Mouse (Mus musculus) testis, postnatal 10 days (tissue): ENCODE data around the gene Foxr1.
"Not testable (repeated sequence)": the region's sequence is repeated elsewhere in the genome, so short reads cannot be mapped to it uniquely, and the experiment has no call there.

Experiments
- DNase-seq: peaks from one replicate; pipeline ENCODE4 v3.0.0; 2021; ENCODE audit warnings: low spot score

Foxr1 gene

DNA sequence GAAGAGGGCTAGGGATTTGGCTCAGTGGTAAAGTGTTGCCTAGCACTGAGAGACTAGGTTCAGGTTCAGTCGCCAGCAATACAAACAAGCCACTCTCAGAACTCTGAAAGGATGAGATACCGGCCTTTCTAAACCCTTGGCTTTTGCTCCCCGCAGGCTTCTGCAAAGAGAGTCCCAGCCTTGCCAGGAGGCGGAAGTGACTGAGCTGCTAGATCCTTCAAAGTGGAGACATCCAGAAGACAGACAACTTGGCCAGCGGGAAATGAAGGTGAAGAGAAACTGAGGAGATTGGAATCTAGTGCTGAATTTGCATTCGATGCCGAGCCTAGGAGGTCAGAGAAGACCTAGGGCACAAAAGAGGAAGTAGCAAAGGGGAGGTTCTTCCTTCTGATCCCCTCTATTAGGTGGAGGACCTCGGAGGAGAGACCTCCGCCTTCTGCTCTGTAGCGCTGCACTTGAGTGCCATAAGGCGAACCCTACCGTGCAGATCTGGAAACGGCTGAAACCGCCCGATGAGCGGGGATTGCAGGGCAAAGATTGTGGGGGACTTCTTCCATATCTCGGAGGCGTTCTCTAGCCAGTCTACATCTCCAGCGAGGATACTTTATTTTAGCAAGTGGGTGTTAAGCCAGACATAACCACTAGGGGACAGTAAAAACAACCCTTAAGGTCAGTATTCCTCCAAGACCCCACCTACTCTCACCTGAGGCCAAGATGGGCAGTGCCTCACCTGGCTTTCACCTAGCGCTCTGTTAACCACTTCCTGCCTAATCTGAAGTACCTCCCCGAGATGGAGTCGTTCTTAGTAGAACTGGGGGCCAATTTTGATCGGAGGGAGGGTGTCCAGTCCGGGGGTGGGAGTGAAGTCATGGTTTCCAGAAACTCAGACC, 36.6 kb upstream of the Foxr1 start:
- no peak for DNase-seq

DNA sequence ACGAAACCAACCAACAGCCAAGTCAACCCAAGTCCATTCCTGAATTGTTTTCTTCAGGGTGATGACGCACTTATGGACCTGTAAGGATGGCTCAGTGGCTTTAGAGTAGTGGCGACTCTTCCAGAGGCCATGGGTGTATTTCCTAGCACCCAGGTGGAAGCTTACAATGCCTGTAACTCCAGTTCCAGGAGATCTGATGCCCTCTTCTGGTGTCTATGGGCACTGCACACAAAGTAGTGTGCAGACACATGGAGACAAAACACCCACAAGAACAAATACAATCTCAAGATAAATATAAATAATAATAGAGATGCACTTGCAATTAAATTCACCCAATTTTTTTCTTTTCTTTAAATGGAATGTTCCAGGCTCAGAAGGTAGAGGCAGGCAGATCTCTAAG, 35.0 kb upstream of the Foxr1 start:
- no peak for DNase-seq

DNA sequence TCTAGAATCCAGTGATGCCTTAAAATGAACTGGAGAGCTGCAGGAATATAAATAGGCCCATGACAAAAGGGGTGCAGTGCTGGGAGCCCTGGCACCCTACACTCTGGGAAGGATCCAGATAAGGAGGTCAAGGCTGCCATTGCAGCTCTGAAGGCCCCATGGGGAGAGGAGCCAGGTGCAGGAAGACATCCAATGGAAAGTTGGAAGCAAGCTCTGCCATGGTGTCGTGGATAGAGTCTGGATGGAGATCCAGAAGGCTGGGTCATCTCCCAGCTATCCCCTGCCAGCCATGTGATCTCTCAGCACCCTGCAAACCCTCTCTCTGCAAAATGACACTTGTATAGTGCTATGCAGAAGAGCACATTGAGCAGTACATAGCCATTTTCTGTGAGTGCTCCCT, 33.4 kb upstream of the Foxr1 start:
- DNase-seq: no peak

DNA sequence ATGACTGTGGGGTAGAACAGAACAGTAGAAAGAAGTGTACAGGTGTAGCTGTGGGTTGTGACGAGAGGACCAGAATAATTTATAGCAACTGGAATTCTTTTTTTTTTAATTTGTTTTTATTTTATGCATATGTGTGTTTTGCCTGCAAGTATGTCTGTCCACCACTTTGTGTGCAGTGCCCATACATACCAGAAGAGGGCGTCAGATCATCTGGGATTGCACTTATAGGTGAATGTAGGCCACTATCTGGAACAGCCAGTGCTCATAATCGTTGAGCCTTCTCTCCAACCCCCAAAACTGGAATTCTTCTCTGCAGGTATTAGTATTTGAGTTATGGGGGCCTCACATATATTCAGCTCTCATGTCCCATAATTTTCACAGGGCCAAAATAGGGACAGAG, 32.2 kb upstream of the Foxr1 start:
- DNase-seq: no peak

DNA sequence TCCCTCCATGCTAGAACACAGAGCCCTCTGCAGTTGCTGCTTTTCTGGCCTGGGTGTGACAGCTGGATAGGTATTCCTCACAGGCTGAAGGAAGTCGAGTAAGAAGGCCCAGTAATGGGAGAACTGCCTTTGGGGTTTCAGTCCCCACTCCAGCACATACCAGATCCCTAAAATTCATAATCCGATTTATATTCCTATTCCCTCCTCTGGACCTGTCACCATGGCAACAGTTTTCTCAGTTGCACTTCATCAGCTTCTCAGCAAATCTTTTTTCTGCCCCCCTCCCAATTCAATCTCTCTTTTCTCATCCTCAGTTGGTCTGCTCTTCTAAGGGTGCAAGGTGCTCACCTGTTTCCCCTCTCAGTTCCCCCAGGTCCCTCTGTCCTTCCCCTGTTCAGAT, 27.9 kb upstream of the Foxr1 start:
- no peak for DNase-seq

DNA sequence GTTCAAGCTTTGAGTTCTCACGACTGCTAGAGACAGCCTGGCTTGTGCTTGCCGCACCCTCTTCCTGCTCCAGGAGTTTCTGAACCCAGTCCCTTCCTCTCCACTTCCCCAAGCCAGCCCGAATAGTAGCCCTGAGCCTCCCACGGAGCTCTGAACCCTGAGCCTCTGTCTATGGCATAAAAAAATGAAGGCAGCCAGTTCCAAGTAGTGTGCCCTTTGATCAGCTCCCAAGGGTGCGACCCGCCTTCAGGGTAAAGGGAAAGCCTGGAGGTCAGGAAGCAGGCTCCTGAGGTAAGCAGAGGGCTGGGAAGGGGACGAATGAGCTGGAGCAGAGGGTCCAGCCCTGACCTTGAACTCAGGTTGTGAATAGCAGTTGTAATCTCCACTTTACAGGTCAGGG, 27.3 kb upstream of the Foxr1 start:
- no peak for DNase-seq

DNA sequence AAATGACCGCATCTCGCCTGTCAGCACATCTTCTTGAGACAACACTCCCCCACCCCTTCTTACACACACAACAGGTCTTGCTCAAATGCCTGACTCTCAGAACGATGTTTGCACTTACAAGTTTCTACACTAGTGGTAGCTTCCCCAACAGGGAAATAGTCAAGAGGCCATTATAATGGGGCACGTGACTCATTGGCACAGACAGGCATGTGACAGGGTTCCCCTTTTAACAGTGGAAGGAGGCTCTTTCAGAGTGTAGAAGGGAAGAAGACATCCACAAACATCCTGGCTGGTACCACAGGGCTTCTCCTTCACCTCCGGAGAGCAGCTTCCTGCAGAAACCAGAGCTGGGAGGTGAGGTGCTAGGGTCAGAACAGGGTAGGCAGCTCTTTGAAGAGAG, 21.0 kb upstream of the Foxr1 start:
- no peak for DNase-seq

DNA sequence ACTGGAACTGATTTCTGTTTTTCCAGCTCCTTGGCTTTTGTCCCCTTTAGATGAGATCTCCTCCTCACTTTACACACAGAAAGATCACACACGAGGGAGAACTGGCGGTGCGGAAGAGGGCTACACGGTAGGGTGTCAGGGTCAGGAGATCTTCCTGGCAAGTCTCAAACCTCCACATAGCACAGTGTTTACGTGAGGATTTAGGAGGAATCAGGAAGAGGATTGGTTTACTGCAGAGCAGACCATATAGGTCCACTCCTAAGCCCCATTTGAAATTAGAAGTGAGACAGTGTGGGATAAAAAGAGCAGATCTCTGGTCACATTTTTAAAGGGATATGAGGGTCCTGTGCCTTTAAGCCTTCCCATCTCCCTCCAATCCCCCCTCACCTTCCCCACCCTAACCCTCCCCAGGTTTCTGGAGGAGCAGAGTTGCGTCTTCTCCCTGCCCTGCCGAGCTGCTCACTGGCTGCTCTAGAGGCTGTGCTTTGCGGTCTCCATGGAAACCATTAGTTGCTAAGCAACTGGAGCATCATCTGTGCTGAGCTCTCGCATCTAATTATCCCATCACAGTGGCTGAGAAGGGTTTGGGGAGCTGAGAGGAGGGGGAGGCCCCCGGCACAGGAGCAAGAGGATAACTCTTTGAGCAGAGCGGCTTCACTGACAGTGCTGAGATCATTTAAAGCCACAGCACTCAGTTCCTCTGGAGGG, 16.3 kb upstream of the Foxr1 start:
- no peak for DNase-seq

DNA sequence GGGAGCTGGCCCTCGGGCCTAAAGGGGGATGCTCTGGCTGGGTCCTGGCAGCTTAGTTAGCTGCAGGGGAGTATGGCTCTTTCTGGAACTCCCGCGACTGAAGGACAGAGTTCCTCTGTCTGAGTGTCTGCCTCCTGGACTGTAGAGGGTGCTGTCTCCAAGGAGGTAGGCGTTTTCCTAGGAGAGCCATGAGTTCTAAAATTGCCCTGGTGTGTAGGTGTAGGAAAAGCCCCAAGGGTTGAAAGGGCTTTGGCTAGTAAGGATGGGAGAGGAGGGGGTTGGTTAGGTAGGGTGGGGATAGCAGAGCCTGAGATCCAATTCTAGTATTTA, 13.9 kb upstream of the Foxr1 start, which contains the start of gene Upk2:
Gene Upk2 (minus strand): TSS at position 86 of the 330 bp plus-strand sequence.
- DNase-seq: no peak

DNA sequence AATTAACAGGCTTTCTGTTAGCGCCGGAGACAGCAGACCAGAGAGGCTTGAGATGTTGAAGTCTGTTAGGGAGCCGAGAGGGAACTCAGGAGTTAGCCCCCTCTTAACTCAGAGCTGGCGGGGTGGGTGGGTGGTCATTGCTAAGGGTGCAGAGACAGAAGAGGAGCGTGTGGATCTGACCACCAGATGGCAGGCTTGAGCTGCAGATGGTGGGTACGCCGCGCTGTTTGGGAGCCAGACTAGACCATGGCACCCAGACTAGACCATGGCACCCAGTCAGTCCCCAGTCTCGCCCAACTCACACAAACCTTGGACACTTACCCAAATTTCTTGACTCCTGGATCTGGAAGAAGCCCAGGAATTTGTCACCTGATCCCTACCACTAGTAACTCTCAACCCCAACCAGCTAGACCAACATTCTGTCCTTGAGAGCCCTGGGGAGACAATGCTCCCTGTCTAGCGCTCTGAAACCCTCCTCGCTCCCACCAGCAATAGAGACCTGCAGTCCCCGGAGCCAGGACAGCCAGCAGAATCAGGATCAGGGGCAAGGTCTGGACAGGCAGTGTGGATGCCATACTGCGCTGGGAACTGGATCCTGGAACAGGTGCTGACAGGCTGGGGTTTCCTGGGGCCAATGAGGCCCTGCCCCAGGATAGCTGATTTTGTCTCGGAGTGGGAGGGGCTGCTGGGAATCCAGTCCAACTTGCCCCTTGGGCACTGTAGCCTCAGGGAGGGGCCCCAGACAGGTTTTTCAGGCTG, 13.4 kb upstream of the Foxr1 start:
- DNase-seq: peak; percentile 94

DNA sequence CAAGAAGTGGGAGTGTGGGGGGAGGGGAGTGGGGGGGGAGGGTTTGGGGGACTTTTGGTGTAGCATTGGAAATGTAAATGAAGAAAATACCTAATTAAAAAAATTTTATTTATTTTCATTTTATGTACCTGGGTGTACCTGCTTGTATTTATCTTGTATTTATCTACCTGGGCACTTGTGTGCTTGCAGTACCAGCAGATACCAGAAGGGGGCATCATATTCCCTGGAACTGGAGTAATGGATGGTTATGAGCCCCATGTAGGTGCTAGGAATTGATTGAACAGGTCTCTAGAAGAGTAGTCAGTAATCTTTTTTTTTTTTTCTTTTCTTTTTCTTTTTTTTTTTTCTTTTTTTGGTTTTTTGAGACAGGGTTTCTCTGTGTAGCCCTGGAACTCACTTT, 9.5 kb upstream of the Foxr1 start:
- no peak for DNase-seq

DNA sequence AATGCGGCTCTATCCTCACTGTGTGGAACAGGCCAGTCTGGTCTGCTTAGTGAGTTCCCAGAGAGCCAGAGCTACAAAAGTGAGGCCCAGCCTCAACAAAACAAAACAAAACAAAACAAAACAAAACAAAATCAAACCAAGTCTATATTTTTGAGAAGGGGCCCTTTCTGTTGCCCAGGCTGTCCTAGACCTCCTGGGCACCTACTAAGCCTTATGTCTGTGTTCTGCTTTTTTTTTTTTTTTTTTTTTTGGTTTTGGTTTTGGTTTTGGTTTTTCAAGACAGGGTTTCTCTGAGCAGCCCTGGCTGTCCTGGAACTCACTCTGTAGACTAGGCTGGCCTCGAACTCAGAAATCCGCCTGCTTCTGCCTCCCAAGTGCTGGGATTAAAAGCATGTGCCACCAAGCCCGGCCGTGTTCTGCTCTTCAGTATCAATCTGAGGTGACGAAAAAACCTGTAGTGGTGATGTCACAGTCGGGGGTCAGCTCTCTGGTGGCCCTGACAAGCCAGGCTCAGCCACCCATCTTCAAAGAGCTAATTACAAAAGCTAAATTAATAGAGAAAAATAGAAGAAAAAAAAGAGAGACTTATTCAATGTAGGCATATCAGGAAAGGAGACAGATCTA, 3.6 kb upstream of the Foxr1 start:
- not testable (repeated sequence) for DNase-seq

DNA sequence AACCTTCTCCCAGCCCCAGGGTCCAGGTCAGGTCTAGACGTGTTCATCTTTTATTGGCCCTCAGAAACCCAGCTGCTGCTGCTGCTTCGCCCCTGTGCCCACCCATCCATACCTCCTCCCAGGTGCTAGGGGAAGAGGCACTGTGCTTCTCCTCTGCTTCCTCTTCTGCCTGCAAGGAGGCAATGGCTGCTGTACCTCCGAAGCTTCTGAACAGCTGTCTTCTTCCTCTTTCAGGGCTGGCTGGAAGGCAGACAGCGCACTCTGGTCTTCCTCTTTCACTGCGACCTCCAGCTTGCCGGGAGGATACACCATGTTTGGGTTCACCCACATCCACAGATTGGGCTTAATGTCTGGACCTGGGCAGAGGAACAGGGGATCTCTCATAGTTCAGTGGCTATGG, 5.2 kb downstream of the Foxr1 start:
- no peak for DNase-seq

DNA sequence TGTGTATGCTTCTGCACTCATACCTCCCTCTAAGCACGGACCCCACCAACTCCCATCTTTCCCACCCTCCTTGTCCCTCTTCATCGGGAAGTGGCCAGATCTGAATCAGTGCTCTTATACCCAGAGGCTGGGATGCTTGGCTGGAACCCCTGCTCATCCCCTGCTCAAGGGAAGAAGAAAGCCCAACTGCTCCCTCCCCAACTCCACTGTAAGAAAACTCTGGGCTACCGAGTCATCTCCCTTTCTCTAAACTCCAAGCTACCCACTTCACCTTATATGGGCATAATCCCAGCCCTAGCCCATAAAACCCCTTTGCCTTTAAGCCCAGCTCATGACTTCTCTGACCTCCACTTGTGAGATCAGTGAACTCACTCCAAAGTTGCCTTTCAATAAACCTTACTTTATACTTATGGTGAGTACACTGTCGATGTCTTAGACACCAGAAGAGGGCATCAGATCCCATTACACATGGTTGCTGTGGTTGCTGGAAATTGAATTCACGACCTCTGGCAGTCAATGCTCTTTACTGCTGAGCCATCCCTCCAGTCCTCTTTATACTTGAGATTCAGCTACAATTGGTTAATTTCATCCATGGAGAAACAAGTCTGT, 8.3 kb downstream of the Foxr1 start:
- DNase-seq: no peak

DNA sequence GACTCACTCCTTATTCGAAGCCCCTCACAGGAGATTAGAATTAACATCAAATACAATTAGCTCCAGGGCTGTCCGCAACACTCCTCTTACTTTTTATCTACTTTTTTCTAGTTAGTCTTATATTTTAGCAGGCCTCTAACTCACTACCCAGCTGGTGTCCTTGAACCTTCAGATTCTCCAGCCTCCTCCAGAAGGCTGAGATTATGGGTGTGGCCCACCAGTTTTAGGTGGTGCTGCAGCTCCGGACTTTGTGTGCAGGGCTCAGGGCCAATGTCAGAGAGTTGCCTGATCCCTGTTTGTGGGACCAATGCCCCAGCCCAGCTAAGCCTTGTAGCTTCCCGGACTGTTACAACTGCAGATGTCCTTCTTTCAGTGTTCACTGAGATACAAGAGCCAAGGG, 17.4 kb downstream of the Foxr1 start:
- DNase-seq: no peak

DNA sequence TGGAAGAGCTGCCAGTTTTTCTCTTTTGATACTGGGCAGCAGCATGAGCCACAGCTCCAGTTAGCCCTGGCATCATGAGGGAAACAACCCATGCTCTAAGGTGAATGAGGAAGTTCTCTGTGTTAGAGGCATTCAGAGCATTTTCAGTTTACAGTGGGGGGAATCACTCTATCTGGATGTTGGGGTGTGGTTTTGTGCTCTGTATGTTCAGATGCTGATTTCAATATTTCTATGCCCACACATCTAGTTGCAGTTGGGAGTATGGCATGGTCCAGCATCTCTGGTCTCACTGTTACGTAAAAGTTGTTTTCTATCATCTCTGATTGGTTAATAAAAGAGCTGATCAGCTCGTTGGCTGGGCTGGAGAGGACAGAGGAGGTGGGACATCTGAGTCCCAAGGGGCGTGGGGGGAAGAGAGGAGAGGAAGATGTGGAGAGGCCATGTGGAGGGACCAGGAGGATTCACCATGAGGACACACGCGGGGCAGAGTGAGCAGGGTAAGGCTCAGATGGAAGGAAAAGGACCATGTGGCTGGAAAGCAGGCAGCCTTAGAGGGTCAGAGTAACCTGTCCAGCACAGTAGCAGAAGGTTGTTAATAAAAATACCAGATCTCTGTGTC, 20.5 kb downstream of the Foxr1 start:
- DNase-seq: no peak

DNA sequence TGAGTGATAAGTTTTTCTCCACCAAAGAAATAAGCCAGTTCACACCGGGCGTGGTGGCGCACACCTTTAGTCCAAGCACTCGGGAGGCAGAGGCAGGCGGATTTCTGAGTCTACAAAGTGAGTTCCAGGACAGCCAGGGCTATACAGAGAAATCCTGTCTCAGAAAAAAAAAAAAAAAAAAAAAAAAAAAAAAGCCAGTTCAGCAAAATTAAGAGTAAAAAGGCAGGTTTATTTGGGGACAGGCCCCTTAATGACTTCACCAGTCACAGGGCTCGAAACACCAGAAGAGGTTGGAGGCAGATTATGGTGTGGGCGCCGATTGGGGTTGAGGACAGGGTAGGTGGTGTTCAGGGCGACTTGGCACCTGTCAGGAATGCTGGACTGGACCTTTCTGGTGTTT, 21.2 kb downstream of the Foxr1 start:
- not testable (repeated sequence) for DNase-seq

DNA sequence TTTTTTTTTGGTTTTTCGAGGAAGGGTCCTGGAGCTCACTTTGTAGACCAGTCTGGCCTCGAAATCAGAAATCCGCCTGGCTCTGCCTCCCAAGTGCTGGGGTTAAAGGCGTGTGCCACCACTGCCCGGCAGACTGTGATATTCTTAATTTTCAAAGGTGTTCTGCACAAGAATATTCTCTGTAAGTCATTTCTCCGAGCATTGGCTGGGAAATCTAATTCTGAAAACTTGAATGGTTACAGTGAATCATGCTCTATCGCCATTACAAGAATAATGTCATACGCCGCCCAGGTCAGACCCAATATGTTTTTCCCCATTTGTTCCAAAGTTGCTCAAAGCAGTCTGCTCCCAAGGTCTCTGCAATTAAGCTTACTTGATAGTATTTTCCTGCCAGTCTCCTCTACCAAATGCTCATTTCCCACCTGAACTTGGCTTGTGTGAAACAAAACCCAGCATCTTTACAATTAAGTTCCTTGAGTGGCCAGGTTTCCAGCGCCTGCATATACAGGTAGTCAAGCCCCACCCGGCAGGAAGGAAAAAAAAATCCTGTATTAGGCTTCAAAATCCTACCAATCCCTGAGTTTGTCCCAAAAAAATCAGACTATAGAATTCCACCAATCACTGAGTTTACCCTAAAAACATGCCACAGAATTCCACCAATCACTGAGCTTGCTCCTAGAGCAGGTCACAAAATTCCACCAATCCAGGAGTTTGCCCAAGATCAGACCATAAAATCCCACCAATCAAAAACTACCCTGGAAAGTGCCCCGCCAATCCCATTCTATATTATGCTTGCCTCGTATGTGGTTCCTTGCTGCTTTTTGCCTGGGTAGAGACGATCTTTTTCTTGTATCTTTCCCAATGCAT, 22.2 kb downstream of the Foxr1 start, which contains the start of gene Ccdc84:
Gene Ccdc84 (minus strand): TSS at position 51 of the 867 bp plus-strand sequence.
- no peak for DNase-seq

DNA sequence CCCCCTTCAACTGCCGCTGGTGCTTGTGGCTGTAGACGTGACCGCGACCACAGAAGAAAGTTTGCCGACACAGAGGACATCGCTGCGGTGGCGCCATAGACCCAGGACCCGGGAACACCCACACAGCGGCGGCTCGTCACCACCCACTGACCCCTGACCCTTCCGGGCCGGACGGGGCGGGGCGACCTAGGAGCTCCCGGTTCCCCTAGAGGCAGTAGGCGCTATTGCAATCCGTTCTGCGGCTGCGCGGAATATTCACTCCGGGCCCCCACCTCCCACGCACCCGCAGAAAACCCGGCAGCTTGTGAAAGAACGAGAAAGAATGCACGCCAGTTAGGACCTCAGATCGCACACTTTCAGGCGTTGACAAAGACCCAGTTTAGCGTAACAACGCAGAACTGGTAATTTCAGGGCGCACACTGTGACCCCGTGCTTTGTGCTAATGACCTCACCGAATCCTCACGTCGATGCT, 23.0 kb downstream of the Foxr1 start:
- DNase-seq: peak; percentile 99

DNA sequence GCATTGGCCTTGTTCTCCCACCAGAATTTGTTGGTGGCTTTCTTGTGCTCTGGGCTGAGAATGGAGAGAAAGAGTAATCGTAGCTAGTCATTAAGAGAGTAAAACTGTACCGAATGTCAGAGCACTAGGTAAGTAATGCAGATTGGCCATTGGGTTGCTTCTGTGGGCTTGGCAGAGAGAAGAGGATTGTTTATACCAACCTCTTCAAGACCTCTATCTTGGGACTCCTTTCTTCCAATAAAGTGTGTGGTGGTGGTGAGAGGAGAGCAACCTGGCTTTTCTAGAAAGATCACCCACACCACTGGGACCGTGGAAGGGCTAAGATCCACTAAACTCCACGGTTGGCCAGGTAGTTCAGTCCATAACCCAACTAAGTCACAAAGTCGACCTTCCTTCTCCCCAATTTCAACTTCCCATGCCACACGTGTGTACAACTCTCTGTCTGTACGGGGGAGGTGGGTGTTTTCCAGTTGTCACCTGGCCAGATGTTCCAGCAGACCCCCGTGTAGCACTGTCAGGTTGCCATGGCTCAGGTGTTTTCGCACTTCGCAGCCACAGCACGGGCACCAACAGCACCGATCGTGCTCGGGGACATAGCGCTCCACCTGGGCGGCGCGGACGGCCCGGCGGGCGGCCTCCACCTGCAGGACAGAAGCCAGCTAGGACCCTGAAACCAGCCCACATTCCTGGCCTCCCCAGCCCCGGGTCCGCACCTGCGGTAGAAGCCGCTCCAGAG, 23.6 kb downstream of the Foxr1 start:
- DNase-seq: no peak
